ENCODE assay signal across 7 mouse cellular contexts in genomic region chr3:30514901-30515794, GRCm38 (mm10). TPM values are rescaled to one million over a fixed set of nuclear protein-coding genes. Genes with fewer than 3 reads are reported as not detected.
DNase-seq lines count a peak whose midpoint lies in the region; ATAC-seq and TF ChIP-seq lines count a peak whose summit lies in the region.

No protein-coding gene starts in this region.

- H3K4me3 ChIP-seq in gastrocnemius, adult 2 months, result peak overlapping the region; percentile 73
- H3K4me3 ChIP-seq in hindbrain, embryonic 12.5 days, result peak overlapping the region; percentile 37
- H3K4me3 ChIP-seq in limb, embryonic 14.5 days (replicated peaks; ENCODE audit: low read length), result peak overlapping the region; percentile 56
- H3K4me3 ChIP-seq in midbrain, embryonic 12.5 days, result peak overlapping the region; percentile 48

- H3K27me3 ChIP-seq in hindbrain, embryonic 12.5 days, result peaks cover 59% of the 10 kb centered on the region
- no peaks in the 10 kb centered on the region for H3K27me3 ChIP-seq in limb, embryonic 14.5 days (ENCODE audit: control insufficient read depth, insufficient read depth, low read length)
- H3K27me3 ChIP-seq in midbrain, embryonic 12.5 days, result peaks cover 65% of the 10 kb centered on the region

- H3K27ac ChIP-seq in gastrocnemius, adult 2 months, result peak overlapping the region; percentile 70
- peak overlapping the region; percentile 76 for H3K27ac ChIP-seq in hindbrain, embryonic 12.5 days
- peak overlapping the region; percentile 95 for H3K27ac ChIP-seq in limb, embryonic 14.5 days (replicated peaks; ENCODE audit: low read depth, low read length)
- no peak overlapping the region for H3K27ac ChIP-seq in midbrain, embryonic 12.5 days (replicated peaks)

- H3K9ac ChIP-seq in hindbrain, embryonic 12.5 days, result peak overlapping the region; percentile 63
- peak overlapping the region; percentile 87 for H3K9ac ChIP-seq in limb, embryonic 14.5 days (ENCODE audit: low read depth, low read length, severe bottlenecking)
- peak overlapping the region; percentile 12; the same call in 1 of the 2 replicates for H3K9ac ChIP-seq in midbrain, embryonic 12.5 days (replicated peaks)

- DNase-seq in ZHBTc4 (ENCODE audit: low read depth, low spot score), result peak; percentile 90
- peak; percentile 21 for DNase-seq in cerebellum, adult 8-10 months
- DNase-seq in gastrocnemius, adult 2 months, result peak; percentile 80
- DNase-seq in limb, embryonic 14.5 days (ENCODE audit: low spot score), result peak; percentile 83
- DNase-seq in thymus, postnatal 4 days, result peak; percentile 66

- 0 out of 2 replicates have a peak, but pooled peaks have one; percentile 4 for TF ChIP-seq POLR2A in limb, embryonic 14.5 days (IDR thresholded peaks at IDR 0.05; ENCODE audit: borderline replicate concordance, extremely low read depth, insufficient read depth, insufficient read length)

- H3K36me3 ChIP-seq in hindbrain, embryonic 12.5 days, result no peaks in the 10 kb centered on the region
- H3K36me3 ChIP-seq in limb, embryonic 14.5 days (ENCODE audit: control insufficient read depth, insufficient read depth, low read length), result no peaks in the 10 kb centered on the region
- H3K36me3 ChIP-seq in midbrain, embryonic 12.5 days, result no peaks in the 10 kb centered on the region

- intact Hi-C loops in gastrocnemius, adult 2 months (cut with DNase I), result loop anchor here (5.0 kb wide), 2 partner anchors 518 to 703 kb away; no protein-coding TSS in a partner anchor

- TF ChIP-seq CTCF in gastrocnemius, adult 2 months (IDR thresholded peaks at IDR 0.05), result peak; percentile 81

- peak; percentile 94 for ATAC-seq in hindbrain, embryonic 12.5 days (ENCODE audit: low FRiP score)
- ATAC-seq in limb, embryonic 14.5 days (ENCODE audit: low FRiP score, low read depth), result peak; percentile 90
- peak; percentile 94 for ATAC-seq in midbrain, embryonic 12.5 days (ENCODE audit: low FRiP score, low read depth)

- H3K9me3 ChIP-seq in hindbrain, embryonic 12.5 days (replicated peaks), result no peaks in the 10 kb centered on the region
- H3K9me3 ChIP-seq in limb, embryonic 14.5 days (ENCODE audit: control insufficient read depth, low read length), result no peaks in the 10 kb centered on the region
- no peaks in the 10 kb centered on the region for H3K9me3 ChIP-seq in midbrain, embryonic 12.5 days

- H3K4me1 ChIP-seq in hindbrain, embryonic 12.5 days, result peaks cover 26% of the 10 kb centered on the region
- H3K4me1 ChIP-seq in limb, embryonic 14.5 days (ENCODE audit: control insufficient read depth, insufficient read depth, low read length), result peaks cover 31% of the 10 kb centered on the region
- H3K4me1 ChIP-seq in midbrain, embryonic 12.5 days, result peaks cover 31% of the 10 kb centered on the region

- peak overlapping the region; percentile 64 for H3K4me2 ChIP-seq in hindbrain, embryonic 12.5 days (replicated peaks)
- H3K4me2 ChIP-seq in limb, embryonic 14.5 days (replicated peaks; ENCODE audit: low read depth, low read length, severe bottlenecking), result peak overlapping the region; percentile 91
- peak overlapping the region; percentile 84 for H3K4me2 ChIP-seq in midbrain, embryonic 12.5 days (replicated peaks)

- WGBS in hindbrain, embryonic 12.5 days, result under 1% methylated on average over 62 of the region's 62 CpGs
- 2% methylated on average over 60 of the region's 62 CpGs for WGBS in limb, embryonic 14.5 days
- WGBS in midbrain, embryonic 12.5 days, result under 1% methylated on average over 60 of the region's 62 CpGs

RNA-seq across cellular contexts. Expression of gene Mecom, which starts 32.7 kb away (rescaled TPM):
- total RNA-seq in gastrocnemius, adult 2 months (2021), result 1 to 10 TPM; 5.8 to 6.9 TPM
- polyA plus RNA-seq in hindbrain, embryonic 12.5 days (2016; fragmentation: Nextera tagmentation; extraction: Ambion mirVana), result 44.4 and 47.0 TPM in 2 replicates
- 35.8 and 38.6 TPM in 2 replicates for polyA plus RNA-seq in limb, embryonic 14.5 days (2012; rRNA removed)
- polyA plus RNA-seq in limb, embryonic 14.5 days (2014; fragmentation: Nextera tagmentation; extraction: Ambion mirVana), result 42.2 and 61.6 TPM in 2 replicates
- polyA plus RNA-seq in midbrain, embryonic 12.5 days (2016; fragmentation: Nextera tagmentation; extraction: Ambion mirVana), result 25.9 and 33.2 TPM in 2 replicates

Comparison
In these comparisons a context has a peak if more than half of its experiments do, and no peak if none do; other contexts are left out.
1. DNase-seq: peak in every context shown above with its lines; median percentile 90 in ZHBTc4; 83 in limb, embryonic 14.5 days; 80 in gastrocnemius, adult 2 months; 66 in thymus, postnatal 4 days; 21 in cerebellum, adult 8-10 months.
2. H3K9ac ChIP-seq: peak in every context shown above with its lines; median percentile 87 in limb, embryonic 14.5 days; 63 in hindbrain, embryonic 12.5 days; 12 in midbrain, embryonic 12.5 days.